Mouse (Mus musculus) hindbrain, embryonic 14.5 days (tissue): ENCODE data around the gene Dpf3. TPM values are rescaled to one million over a fixed set of nuclear protein-coding genes. Genes with fewer than 3 reads are reported as not detected.

Source experiments
- ATAC-seq: fragments of 200-750 bp; cut with Nextera tagmentation; 2 replicates; pipeline ENCODE4 v1.8.0; 2017; ENCODE audit warnings: moderate number of reproducible peaks, mild to moderate bottlenecking, moderate TSS enrichment, moderate library complexity; ENCODE audit not compliant: low FRiP score
- DNase-seq: peaks from one replicate; pipeline ENCODE4 v3.0.0-alpha.2; 2015; ENCODE audit warnings: low spot score
- H3K27ac ChIP-seq: fragments of 300-500 bp; sonication (generic); 2 replicates; pipeline ENCODE4 v1.5.1; 2014; ENCODE audit warnings: mild to moderate bottlenecking, moderate library complexity
- H3K27me3 ChIP-seq: fragments of 300-500 bp; sonication (generic); 2 replicates; pipeline ENCODE4 v1.6.1; 2014; ENCODE audit warnings: mild to moderate bottlenecking, low read length, mixed read lengths; ENCODE audit not compliant: control insufficient read depth, insufficient read depth
- H3K36me3 ChIP-seq: fragments of 300-500 bp; sonication (generic); replicated peaks from 2 replicates; pipeline ENCODE4 v1.6.1; 2014; ENCODE audit not compliant: control insufficient read depth, insufficient read depth
- H3K4me1 ChIP-seq: fragments of 300-500 bp; sonication (generic); replicated peaks from 2 replicates; pipeline ENCODE4 v1.6.1; 2014; ENCODE audit warnings: antibody characterized with exemption, low read length, mixed read lengths; ENCODE audit not compliant: control insufficient read depth, insufficient read depth
- H3K4me2 ChIP-seq: fragments of 300-500 bp; sonication (generic); replicated peaks from 2 replicates; pipeline ENCODE4 v1.6.1; 2014; ENCODE audit warnings: mild to moderate bottlenecking, moderate library complexity
- H3K4me3 ChIP-seq: fragments of 300-500 bp; sonication (generic); replicated peaks from 2 replicates; pipeline ENCODE4 v1.5.1; 2014; ENCODE audit warnings: mild to moderate bottlenecking, low read length
- H3K9ac ChIP-seq: fragments of 300-500 bp; sonication (generic); 2 replicates; pipeline ENCODE4 v1.6.1; 2014
- H3K9me3 ChIP-seq: fragments of 300-500 bp; sonication (generic); 2 replicates; pipeline ENCODE4 v1.6.1; 2016; ENCODE audit warnings: low read length; ENCODE audit not compliant: control insufficient read depth
- WGBS: fragments of 180-500 bp; shearing (Covaris S2); extraction: QIAGEN DNeasy Blood & Tissue Kit; methylation state at CpG from one replicate; pipeline ENCODE4 v1.1.7; 2014; 5-methylcytosine and 5-hydroxymethylcytosine counted together
- polyA plus RNA-seq: library from polyadenylated mRNA; unstranded; fragments of >200 nt; fragmentation: Nextera tagmentation; extraction: Ambion mirVana; gene quantifications from 2 replicates; pipeline ENCODE4 v1.2.1, GENCODE M21; 2014

Gene Dpf3
- polyA plus RNA-seq, 1 experiment from 2014 or later = 23.9 TPM

DNA sequence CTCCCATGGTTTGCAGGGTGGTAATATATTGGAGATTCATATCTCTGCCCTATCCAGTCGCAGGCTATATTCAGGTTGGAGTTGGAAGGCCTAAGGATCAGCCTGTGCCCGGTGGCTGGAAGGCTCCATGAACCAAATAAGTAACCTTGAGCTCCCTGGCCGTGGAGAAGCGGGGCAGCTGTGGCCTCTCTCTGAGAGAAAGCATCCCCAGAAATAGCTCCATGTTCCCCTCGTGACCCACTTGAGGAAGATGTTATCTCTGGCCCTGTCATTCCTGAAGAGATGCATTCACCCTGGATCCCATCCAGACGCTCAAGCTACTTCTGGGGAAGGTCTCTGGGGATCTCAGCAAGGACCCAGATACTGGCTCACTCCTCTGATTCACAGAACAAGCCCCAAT lies 134.9 kb downstream of the Dpf3 start:
- DNase-seq (no peak), ATAC-seq (no peak)
- Histone ChIP-seq H3K4me2 (no peak overlapping the region), H3K36me3 (no peaks in the 10 kb centered on the region), H3K27me3 (no peaks in the 10 kb centered on the region), H3K27ac (no peak overlapping the region), H3K9me3 (no peaks in the 10 kb centered on the region), H3K9ac (no peak overlapping the region), H3K4me1 (no peaks in the 10 kb centered on the region), H3K4me3 (no peak overlapping the region)
- 88% methylated on average over 6 of the region's 6 CpGs for WGBS

DNA sequence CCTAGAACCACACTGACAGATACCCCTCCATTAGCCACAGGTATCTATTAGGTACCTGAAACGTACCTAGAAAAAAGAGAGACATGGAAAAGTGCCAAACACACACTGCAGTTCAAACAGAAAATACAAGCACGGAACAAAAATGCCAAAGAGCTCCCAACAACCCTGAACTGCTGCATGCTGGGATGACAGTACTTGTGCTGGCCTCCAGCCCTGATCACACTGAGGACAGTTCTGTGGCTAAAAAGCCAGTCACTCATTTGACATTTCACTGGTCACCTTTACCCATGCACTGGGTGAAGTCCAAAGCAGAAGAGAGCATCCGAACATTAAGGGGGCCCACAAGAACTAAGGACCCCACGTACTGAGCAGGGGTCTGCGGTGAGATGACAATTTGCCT lies 137.8 kb downstream of the Dpf3 start:
- no peaks in the 10 kb centered on the region for H3K27me3 ChIP-seq
- no peaks in the 10 kb centered on the region for H3K4me1 ChIP-seq
- no peak for ATAC-seq
- no peak for DNase-seq
- H3K9me3 ChIP-seq = no peaks in the 10 kb centered on the region
- WGBS = 91% methylated on average over 5 of the region's 5 CpGs
- H3K27ac ChIP-seq = no peak overlapping the region
- no peaks in the 10 kb centered on the region for H3K36me3 ChIP-seq
- no peak overlapping the region for H3K9ac ChIP-seq
- H3K4me2 ChIP-seq = no peak overlapping the region
- H3K4me3 ChIP-seq = no peak overlapping the region

DNA sequence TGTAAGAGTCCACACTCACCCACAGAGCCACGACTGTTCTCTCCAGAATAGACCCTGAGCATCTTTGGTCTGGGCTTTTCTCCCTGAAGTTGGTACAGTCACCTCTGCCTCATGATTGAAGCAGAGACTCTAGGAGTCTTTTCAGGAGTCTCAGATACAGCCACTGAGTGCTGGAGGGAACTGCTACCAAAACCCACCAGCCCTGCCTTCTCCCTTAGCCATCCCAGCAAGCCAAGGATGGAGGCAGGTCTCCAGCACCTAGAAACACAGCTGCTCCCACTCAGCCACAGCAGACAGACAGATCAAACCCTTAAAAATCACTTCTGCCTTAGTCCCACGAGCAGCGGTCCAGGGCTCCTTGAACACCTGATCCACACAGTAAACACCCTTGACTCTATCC lies 139.3 kb downstream of the Dpf3 start:
- 84% methylated on average over 3 of the region's 3 CpGs for WGBS
- H3K4me3 ChIP-seq = no peak overlapping the region
- DNase-seq (no peak), ATAC-seq (no peak)
- H3K36me3 ChIP-seq = no peaks in the 10 kb centered on the region
- H3K4me1 ChIP-seq = peaks cover under 1% of the 10 kb centered on the region
- no peak overlapping the region for H3K27ac ChIP-seq
- no peak overlapping the region for H3K4me2 ChIP-seq
- no peaks in the 10 kb centered on the region for H3K9me3 ChIP-seq
- no peaks in the 10 kb centered on the region for H3K27me3 ChIP-seq
- H3K9ac ChIP-seq = no peak overlapping the region

DNA sequence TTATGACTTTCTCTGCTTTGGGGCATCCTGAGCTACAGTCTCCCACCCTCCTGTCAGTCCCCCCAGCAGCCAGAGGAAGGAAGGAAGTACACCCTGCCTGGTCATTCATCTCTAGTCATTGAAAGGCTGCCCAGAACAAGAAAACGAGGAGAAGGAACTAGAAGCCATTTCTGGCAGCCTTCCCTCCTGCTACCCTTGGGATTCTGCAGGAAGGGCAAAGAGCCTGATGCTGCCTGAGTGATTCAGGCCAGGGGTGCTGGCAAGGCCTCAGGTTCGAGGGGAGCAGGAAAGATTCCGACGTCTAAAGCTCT lies 144.7 kb downstream of the Dpf3 start:
- Histone ChIP-seq H3K9ac (no peak overlapping the region), H3K9me3 (no peaks in the 10 kb centered on the region), H3K4me1 (peaks cover 31% of the 10 kb centered on the region), H3K27ac (peak overlapping the region; percentile 65), H3K27me3 (no peaks in the 10 kb centered on the region), H3K4me2 (no peak overlapping the region), H3K4me3 (no peak overlapping the region), H3K36me3 (no peaks in the 10 kb centered on the region)
- WGBS = 52% methylated on average over 4 of the region's 4 CpGs
- ATAC-seq (no peak), DNase-seq (no peak)

DNA sequence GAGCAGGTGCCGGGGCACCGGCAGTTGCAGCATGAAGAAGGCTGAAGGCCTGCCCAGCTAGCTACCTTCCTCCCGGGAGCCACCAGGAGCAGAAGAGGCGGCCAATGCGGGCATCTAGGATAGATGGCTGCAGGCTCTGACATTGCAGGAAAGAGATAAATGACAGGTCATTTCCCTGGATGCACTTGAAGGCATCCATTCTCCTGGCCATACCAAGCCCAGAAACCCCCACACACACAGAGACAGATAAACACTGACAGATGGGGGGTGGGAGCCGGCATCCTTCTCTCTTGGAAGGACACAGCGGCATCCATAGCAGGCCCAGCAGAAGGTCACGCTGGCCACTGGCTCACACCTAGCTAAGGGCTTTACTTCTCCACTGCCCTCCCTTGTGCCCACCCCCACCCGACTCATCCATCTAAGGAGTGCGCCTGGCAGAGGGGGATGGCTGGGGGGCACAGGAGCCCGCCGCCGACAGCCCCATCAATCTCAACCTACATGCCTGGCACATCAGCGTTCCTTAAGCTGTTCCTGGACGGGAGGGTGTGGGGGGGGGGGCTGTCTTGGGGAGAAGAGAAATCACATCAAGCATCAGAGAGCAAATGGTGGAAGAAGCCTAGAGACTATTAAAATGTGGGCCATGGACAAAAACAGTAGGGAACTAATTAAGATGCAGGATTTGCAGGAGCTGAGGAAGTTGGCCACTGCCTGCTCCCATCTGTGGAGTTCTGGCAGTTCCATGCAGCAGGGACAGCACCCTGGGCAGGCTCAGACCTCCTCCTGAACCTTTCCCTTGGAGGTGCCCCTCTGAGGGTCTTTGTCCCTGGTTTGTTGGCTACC lies 145.3 kb downstream of the Dpf3 start:
- WGBS = 45% methylated on average over 15 of the region's 15 CpGs
- Histone ChIP-seq H3K36me3 (no peaks in the 10 kb centered on the region), H3K4me2 (no peak overlapping the region), H3K27me3 (no peaks in the 10 kb centered on the region), H3K4me1 (peaks cover 37% of the 10 kb centered on the region), H3K4me3 (no peak overlapping the region), H3K27ac (peak overlapping the region; percentile 65), H3K9me3 (no peaks in the 10 kb centered on the region), H3K9ac (no peak overlapping the region)
- no peak for DNase-seq
- peak; percentile 44; the same call in 1 of the 2 replicates for ATAC-seq

DNA sequence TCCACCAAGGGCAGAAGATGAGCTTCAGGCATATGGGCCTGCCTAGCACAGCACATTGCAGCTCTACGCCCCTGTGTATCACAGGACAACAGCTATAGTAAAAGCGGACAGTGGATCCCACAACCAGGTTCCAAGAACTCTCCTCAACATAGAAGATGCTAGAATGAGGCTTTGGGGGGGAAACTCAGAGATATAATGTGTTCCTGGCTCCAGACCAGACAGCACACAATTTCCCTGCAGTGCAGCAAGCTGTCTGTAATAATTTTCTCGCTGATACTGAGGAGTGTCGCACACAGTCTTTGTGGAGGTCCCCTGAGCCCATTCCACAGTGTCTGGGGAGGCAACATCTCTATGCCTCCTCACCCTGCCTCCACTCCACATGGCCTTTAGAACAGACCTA lies 146.6 kb downstream of the Dpf3 start:
- no peak for ATAC-seq
- no peaks in the 10 kb centered on the region for H3K36me3 ChIP-seq
- DNase-seq = no peak
- H3K4me3 ChIP-seq = no peak overlapping the region
- H3K4me1 ChIP-seq = peaks cover 48% of the 10 kb centered on the region
- H3K9me3 ChIP-seq = no peaks in the 10 kb centered on the region
- 70% methylated on average over 4 of the region's 4 CpGs for WGBS
- H3K4me2 ChIP-seq = no peak overlapping the region
- no peak overlapping the region for H3K9ac ChIP-seq
- H3K27ac ChIP-seq = peak overlapping the region; percentile 28; the same call in 1 of the 2 replicates
- H3K27me3 ChIP-seq = no peaks in the 10 kb centered on the region

DNA sequence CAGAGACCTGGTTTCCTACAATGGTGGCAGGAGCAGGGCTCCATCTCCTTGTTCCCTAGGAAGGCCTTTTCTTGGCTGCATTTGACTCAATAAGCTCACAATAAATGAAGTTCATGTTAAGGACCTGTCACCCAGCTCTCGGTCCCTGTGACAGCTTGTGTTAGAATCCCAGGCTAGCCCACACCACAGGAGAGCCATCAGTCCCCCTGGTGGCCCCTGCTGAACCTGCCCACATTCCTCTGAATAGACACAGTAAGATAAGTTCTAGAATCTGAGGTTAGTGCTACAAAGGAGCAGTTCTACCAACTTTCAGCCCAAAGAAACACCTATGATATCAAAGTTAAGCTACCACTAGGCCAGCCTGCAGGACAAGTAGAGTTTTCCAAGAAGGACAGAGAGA lies 149.2 kb downstream of the Dpf3 start:
- Histone ChIP-seq H3K36me3 (no peaks in the 10 kb centered on the region), H3K4me1 (peaks cover 48% of the 10 kb centered on the region), H3K27me3 (no peaks in the 10 kb centered on the region), H3K4me3 (no peak overlapping the region), H3K9me3 (no peaks in the 10 kb centered on the region), H3K4me2 (no peak overlapping the region), H3K27ac (peak overlapping the region; percentile 78), H3K9ac (0 out of 2 replicates have a peak overlapping the region, but pooled peaks have one; percentile 22)
- no peak for DNase-seq
- WGBS = 58% methylated on average over 1 of the region's 1 CpGs
- no peak for ATAC-seq

DNA sequence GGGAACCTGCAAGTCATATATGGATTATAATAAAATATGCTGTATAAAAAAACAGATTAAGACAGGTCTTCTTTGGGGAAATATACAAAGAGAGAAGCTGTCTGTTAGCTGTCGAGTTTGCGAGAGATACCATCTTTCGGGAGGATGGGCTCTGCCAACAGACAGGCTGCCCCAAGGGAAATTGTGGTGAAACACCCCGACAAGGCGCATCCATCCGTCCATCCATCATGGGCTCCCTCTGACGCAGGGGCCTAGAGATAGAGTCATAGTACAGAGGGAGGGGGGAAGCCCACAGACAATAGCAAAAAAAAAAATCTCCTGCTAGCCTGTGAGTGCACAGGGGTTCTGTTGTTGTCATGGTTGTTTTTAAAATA lies 149.8 kb downstream of the Dpf3 start:
- DNase-seq (peak; percentile 60), ATAC-seq (peak; percentile 56)
- Histone ChIP-seq H3K9ac (peak overlapping the region; percentile 22; the same call in 1 of the 2 replicates), H3K36me3 (no peaks in the 10 kb centered on the region), H3K4me3 (no peak overlapping the region), H3K27ac (peak overlapping the region; percentile 78), H3K4me1 (peaks cover 42% of the 10 kb centered on the region), H3K9me3 (no peaks in the 10 kb centered on the region), H3K27me3 (no peaks in the 10 kb centered on the region), H3K4me2 (peak overlapping the region; percentile 13)
- 13% methylated on average over 7 of the region's 7 CpGs for WGBS

DNA sequence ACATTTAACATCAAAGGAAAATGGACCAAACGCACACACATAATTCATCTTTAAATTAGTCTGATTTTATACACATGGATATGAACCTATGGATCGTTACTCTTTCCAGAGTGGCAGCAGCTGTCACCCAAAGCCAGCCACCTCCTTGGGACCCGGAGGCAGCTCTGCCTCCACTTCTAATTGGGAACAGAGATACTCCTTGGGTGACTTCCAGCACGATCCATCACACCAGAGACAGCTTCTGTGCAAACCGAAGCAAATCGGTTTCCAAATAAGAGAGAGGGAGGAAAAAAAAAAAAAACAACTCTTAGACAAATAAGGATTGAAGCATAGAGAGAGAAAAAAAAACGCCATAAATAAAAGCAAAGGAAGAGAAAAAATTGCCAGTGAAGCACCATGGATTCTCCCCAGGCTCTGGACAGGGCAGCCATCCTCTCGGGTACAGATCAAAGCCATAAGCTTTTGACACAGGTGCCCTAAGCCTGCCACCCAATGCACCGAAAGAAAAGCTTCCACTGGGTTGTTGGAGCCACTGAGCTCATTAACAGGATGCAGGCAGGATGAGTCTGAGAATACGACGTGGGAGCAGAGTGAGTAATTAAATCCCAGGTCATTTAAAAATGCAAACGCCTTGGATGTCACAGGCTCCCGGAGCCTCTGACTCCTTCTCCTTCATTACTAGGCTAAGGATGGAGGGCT lies 150.3 kb downstream of the Dpf3 start:
- Histone ChIP-seq H3K4me3 (no peak overlapping the region), H3K4me2 (peak overlapping the region; percentile 13), H3K9ac (0 out of 2 replicates have a peak overlapping the region, but pooled peaks have one; percentile 22), H3K4me1 (peaks cover 37% of the 10 kb centered on the region), H3K9me3 (no peaks in the 10 kb centered on the region), H3K36me3 (no peaks in the 10 kb centered on the region), H3K27ac (peak overlapping the region; percentile 78), H3K27me3 (no peaks in the 10 kb centered on the region)
- WGBS = 12% methylated on average over 13 of the region's 13 CpGs
- ATAC-seq (no peak), DNase-seq (peak; percentile 52)
